ENCODE assay signal across 8 mouse cellular contexts in genomic region chr6:47314507-47315334, GRCm38 (mm10).
DNase-seq lines count a peak whose midpoint lies in the region; ATAC-seq and TF ChIP-seq lines count a peak whose summit lies in the region.

No protein-coding gene starts in this region.

- peak; percentile 88 for TF ChIP-seq CTCF in layer of hippocampus, adult 2 months (conservative IDR thresholded peaks at IDR 0.05)

- H3K9me3 ChIP-seq in embryonic facial prominence, embryonic 15.5 days (replicated peaks) = no peaks in the 10 kb centered on the region
- no peaks in the 10 kb centered on the region for H3K9me3 ChIP-seq in intestine, embryonic 16.5 days (ENCODE audit: control insufficient read depth, low read length)
- no peaks in the 10 kb centered on the region for H3K9me3 ChIP-seq in midbrain, embryonic 12.5 days

- 45% methylated on average over 15 of the region's 15 CpGs for WGBS in embryonic facial prominence, embryonic 15.5 days
- WGBS in intestine, embryonic 16.5 days = 55% methylated on average over 15 of the region's 15 CpGs
- WGBS in midbrain, embryonic 12.5 days = 58% methylated on average over 15 of the region's 15 CpGs

- H3K4me3 ChIP-seq in layer of hippocampus, adult 2 months = peak overlapping the region; percentile 37
- H3K4me3 ChIP-seq in embryonic facial prominence, embryonic 15.5 days (replicated peaks) = peak overlapping the region; percentile 23
- H3K4me3 ChIP-seq in intestine, embryonic 16.5 days (ENCODE audit: low read length) = no peak overlapping the region
- peak overlapping the region; percentile 9; the same call in 1 of the 2 replicates for H3K4me3 ChIP-seq in midbrain, embryonic 12.5 days

- peak overlapping the region; percentile 39 for H3K4me2 ChIP-seq in embryonic facial prominence, embryonic 15.5 days (replicated peaks)
- H3K4me2 ChIP-seq in intestine, embryonic 16.5 days (ENCODE audit: low read depth, low read length) = peak overlapping the region; percentile 25; the same call in 1 of the 2 replicates
- H3K4me2 ChIP-seq in midbrain, embryonic 12.5 days (replicated peaks) = peak overlapping the region; percentile 34

- ATAC-seq in embryonic facial prominence, embryonic 15.5 days (ENCODE audit: insufficient number of reproducible peaks, low FRiP score, low TSS enrichment, low read depth) = no peak
- ATAC-seq in intestine, embryonic 16.5 days = no peak
- no peak for ATAC-seq in midbrain, embryonic 12.5 days (ENCODE audit: low FRiP score, low read depth)

- H3K9ac ChIP-seq in embryonic facial prominence, embryonic 15.5 days = no peak overlapping the region
- no peak overlapping the region for H3K9ac ChIP-seq in intestine, embryonic 16.5 days (ENCODE audit: low read depth, low read length)
- H3K9ac ChIP-seq in midbrain, embryonic 12.5 days (replicated peaks) = no peak overlapping the region

- DNase-seq in layer of hippocampus, adult 2 months (ENCODE audit: low spot score in 2 of 2) = peak in 1 of 2 experiments; percentile 45
- DNase-seq in layer of hippocampus, postnatal 25 days (ENCODE audit: extremely low spot score in 1 of 2, low spot score in 1 of 2) = no peak
- peak; percentile 25 for DNase-seq in Muller cell, postnatal 12 days (ENCODE audit: inconsistent ontology term)
- no peak for DNase-seq in adrenal gland, postnatal 14 days
- DNase-seq in layer of hippocampus, postnatal 10 days (ENCODE audit: low spot score in 2 of 2) = no peak

- peak overlapping the region; percentile 21; the same call in 1 of the 2 replicates for H3K27ac ChIP-seq in layer of hippocampus, adult 2 months
- H3K27ac ChIP-seq in embryonic facial prominence, embryonic 15.5 days (replicated peaks) = peak overlapping the region; percentile 73; the same call in 1 of the 2 replicates
- no peak overlapping the region for H3K27ac ChIP-seq in intestine, embryonic 16.5 days (ENCODE audit: low read length)
- no peak overlapping the region for H3K27ac ChIP-seq in midbrain, embryonic 12.5 days (replicated peaks)

- peaks cover 18% of the 10 kb centered on the region for H3K4me1 ChIP-seq in embryonic facial prominence, embryonic 15.5 days
- H3K4me1 ChIP-seq in intestine, embryonic 16.5 days (ENCODE audit: control insufficient read depth, insufficient read depth, low read length) = peaks cover 14% of the 10 kb centered on the region; the same call in 1 of the 2 replicates
- peaks cover 11% of the 10 kb centered on the region for H3K4me1 ChIP-seq in midbrain, embryonic 12.5 days

- no peaks in the 10 kb centered on the region for H3K27me3 ChIP-seq in embryonic facial prominence, embryonic 15.5 days
- H3K27me3 ChIP-seq in intestine, embryonic 16.5 days (replicated peaks; ENCODE audit: control insufficient read depth, insufficient read depth, low read length) = no peaks in the 10 kb centered on the region
- no peaks in the 10 kb centered on the region; the same call in 1 of the 2 replicates for H3K27me3 ChIP-seq in midbrain, embryonic 12.5 days

- H3K36me3 ChIP-seq in embryonic facial prominence, embryonic 15.5 days = no peaks in the 10 kb centered on the region
- no peaks in the 10 kb centered on the region for H3K36me3 ChIP-seq in intestine, embryonic 16.5 days (ENCODE audit: control insufficient read depth, insufficient read depth, low read length)
- no peaks in the 10 kb centered on the region for H3K36me3 ChIP-seq in midbrain, embryonic 12.5 days

Comparison
In these comparisons a context has a peak if more than half of its experiments do, and no peak if none do; other contexts are left out.
1. H3K27ac ChIP-seq: peak in layer of hippocampus, adult 2 months (single experiment) and embryonic facial prominence, embryonic 15.5 days (single experiment); none in intestine, embryonic 16.5 days (single experiment) and midbrain, embryonic 12.5 days (single experiment).
2. Peak in every context shown above with its lines, with median percentiles within 50 percentile points of each other: H3K4me2 ChIP-seq.